8 mouse cellular contexts compared by ENCODE assay signal in the genomic region with DNA sequence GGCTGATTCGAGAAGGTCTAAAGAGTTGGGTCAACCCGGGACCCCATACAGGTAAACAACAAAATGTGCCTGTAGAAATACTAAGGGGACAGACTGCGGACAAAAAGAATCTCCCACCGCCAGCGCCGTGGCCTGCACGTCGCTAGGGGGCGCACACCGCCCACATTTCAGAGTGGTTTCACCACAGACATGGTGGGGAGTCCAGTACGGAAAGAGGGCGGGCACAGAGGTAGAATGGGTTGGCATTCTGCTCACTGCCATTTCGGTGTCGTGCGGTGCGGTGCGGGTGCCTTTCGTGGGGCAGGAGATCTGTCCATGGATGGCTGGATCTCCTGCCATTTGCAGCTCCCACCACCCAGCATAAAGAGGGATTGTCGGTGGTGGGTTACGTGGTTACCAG. TPM values are rescaled to one million over a fixed set of nuclear protein-coding genes. Genes with fewer than 3 reads are reported as not detected.
A peak's percentile ranks its signal among the peaks of the same experiment; 100 is the strongest.
DNase-seq lines count a peak whose midpoint lies in the region; ATAC-seq lines count a peak whose summit lies in the region.

No protein-coding gene starts in this region.

- peaks cover 45% of the 10 kb centered on the region for H3K36me3 ChIP-seq in megakaryocyte, embryonic 14.5 days (replicated peaks; ENCODE audit: low read length)

- peak; percentile 71 for ATAC-seq in common myeloid progenitor, adult 5-6 weeks (replicated peaks; ENCODE audit: low read depth, poor library complexity, severe bottlenecking)

- H3K9me3 ChIP-seq in megakaryocyte, embryonic 14.5 days = no peaks in the 10 kb centered on the region

- H3K27me3 ChIP-seq in megakaryocyte, embryonic 14.5 days (replicated peaks) = peaks cover 75% of the 10 kb centered on the region

- peak overlapping the region; percentile 94 for H3K4me3 ChIP-seq in megakaryocyte, embryonic 14.5 days (replicated peaks)

- H3K4me1 ChIP-seq in megakaryocyte, embryonic 14.5 days = peaks cover 62% of the 10 kb centered on the region

- peak; percentile 74 for DNase-seq in WW6 (ENCODE audit: low read depth, low spot score)
- peak; percentile 73 to 78 for DNase-seq in gastrocnemius, adult 8-10 months (ENCODE audit: low spot score in 2 of 2)
- DNase-seq in induced T-regulatory cell, adult 2 months (ENCODE audit: low read depth) = peak; percentile 81
- DNase-seq in left cerebral cortex, adult 8-10 months (ENCODE audit: low spot score in 2 of 2) = peak; percentile 72 to 86
- DNase-seq in right cerebral cortex, adult 2 months (ENCODE audit: low spot score in 2 of 2) = peak; percentile 93 to 94
- peak; percentile 91 for DNase-seq in urinary bladder, postnatal 14 days (ENCODE audit: low spot score)

RNA-seq across cellular contexts. Expression of a gene that starts 2.2 kb away (rescaled TPM):
- 15.9 and 18.0 TPM in 2 replicates for total RNA-seq in common myeloid progenitor, adult 5-6 weeks (2017)
- 1 to 10 TPM; 2.3 to 6.9 (median 4.0) TPM for total RNA-seq in gastrocnemius, adult 8-10 months (2022)
- total RNA-seq in left cerebral cortex, adult 8-10 months (2022) = 10 to 100 TPM; 38.1 to 47.4 (median 43.6) TPM
- polyA plus RNA-seq in megakaryocyte, embryonic 14.5 days (2012; ENCODE audit: insufficient read depth, low replicate concordance) = 12.9 and 17.6 TPM in 2 replicates

RNA-seq across cellular contexts. Expression of a gene that starts 22.6 kb away (rescaled TPM):
- 42.8 and 51.7 TPM in 2 replicates for total RNA-seq in common myeloid progenitor, adult 5-6 weeks (2017)
- total RNA-seq in gastrocnemius, adult 8-10 months (2022) = 1 to 10 TPM; 7.8 to 8.9 (median 8.7) TPM
- 10 to 100 TPM; 23.4 to 30.7 (median 24.9) TPM for total RNA-seq in left cerebral cortex, adult 8-10 months (2022)
- 1.3 and 20.1 TPM in 2 replicates for polyA plus RNA-seq in megakaryocyte, embryonic 14.5 days (2012; ENCODE audit: insufficient read depth, low replicate concordance)

RNA-seq across cellular contexts. Expression of a gene that starts 41.2 kb away (rescaled TPM):
- total RNA-seq in common myeloid progenitor, adult 5-6 weeks (2017) = not detected in 2 replicates
- not detected for total RNA-seq in gastrocnemius, adult 8-10 months (2022)
- not detected for total RNA-seq in left cerebral cortex, adult 8-10 months (2022)
- 1.3 TPM in 1 of 2 replicates, not detected in the other for polyA plus RNA-seq in megakaryocyte, embryonic 14.5 days (2012; ENCODE audit: insufficient read depth, low replicate concordance)

Comparison
In these comparisons a context has a peak if more than half of its experiments do, and no peak if none do; other contexts are left out.
1. Peak in every context shown above with its lines: DNase-seq, ATAC-seq and H3K4me3 ChIP-seq.